Mouse (Mus musculus): Measurements from ENCODE around the gene Wdr6. TPM values are rescaled to one million over a fixed set of nuclear protein-coding genes. Genes with fewer than 3 reads are reported as not detected.
A peak's percentile ranks its signal among the peaks of the same experiment; 100 is the strongest.

Gene Wdr6
- polyA plus RNA-seq, 1 experiment from 2014 or later, result 64.4 TPM

- no peak for ATAC-seq
- WGBS, result 10% methylated on average over 18 of the region's 18 CpGs
- Histone ChIP-seq H3K9ac (ENCODE audit: low read depth, low read length) (peak overlapping the region; percentile 89), H3K27ac (ENCODE audit: low read length) (peak overlapping the region; percentile 98), H3K4me3 (ENCODE audit: low read length) (peak overlapping the region; percentile 82), H3K4me2 (ENCODE audit: low read depth, low read length) (peak overlapping the region; percentile 98), H3K27me3 (replicated peaks; ENCODE audit: control insufficient read depth, insufficient read depth, low read length) (no peaks in the 10 kb centered on the region), H3K9me3 (ENCODE audit: control insufficient read depth, low read length) (no peaks in the 10 kb centered on the region), H3K36me3 (ENCODE audit: control insufficient read depth, insufficient read depth, low read length) (peaks cover 16% of the 10 kb centered on the region), H3K4me1 (ENCODE audit: control insufficient read depth, insufficient read depth, low read length) (peaks cover 31% of the 10 kb centered on the region)
Observed at GRCm38 (mm10) chr9:108567931-108568419, 10.6 kb downstream of the Wdr6 start.

DNA sequence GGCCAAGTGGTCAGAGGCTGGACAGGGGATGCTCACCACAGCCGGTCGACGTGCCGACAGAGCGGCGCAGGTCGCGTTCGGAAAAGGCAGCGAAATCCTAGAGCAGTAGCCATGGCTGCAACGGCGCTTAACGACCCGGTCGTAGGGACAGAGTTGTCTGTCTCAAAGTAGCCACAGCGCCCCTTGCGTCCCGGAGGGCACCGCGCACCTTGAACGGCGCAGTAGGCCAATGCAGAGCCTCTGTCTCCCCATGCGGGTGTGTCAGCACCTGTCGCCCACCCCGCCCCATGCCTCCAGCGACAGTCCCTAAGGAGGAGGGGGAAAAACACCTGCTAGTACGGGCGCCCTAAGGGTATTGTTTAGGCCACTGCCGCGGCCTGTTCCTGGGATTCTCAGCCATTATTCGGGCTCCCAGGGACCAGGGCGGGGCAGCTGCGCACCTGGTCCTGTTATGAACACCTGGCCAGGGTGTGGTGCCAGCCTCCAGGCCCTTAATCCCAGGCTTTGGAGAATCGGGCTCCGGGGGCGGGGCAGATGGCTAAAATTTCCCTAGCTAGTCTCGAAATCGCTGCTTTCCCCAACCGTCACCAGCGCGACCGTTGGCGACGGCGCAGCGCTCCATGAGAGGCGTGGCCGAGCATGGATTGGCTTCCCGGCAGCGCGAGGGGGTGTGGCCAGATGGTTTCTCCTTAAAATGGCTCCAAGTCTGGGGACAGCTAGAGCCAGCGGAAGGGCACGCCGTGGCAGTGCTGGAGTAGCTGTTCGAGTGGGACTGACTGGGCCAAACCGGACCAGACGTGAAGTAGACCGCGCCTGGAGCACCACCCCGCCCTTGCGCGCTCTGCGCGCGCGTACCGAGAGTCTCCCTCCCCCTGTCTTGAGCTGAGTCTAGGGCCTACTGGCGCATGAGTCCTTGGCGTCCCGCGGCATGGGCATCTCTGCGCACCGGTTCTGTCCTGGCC, 11.4 kb downstream of the Wdr6 start, which contains the start of gene Ndufaf3:
Gene Ndufaf3, minus strand, starts transcription at position 620 of the 962 bp plus-strand sequence.
- Histone ChIP-seq H3K36me3 (ENCODE audit: control insufficient read depth, insufficient read depth, low read length) (peaks cover 16% of the 10 kb centered on the region), H3K9ac (ENCODE audit: low read depth, low read length) (peak within 1 kb of the TSS; percentile 89), H3K4me2 (ENCODE audit: low read depth, low read length) (peak within 1 kb of the TSS; percentile 98), H3K27ac (ENCODE audit: low read length) (peak within 1 kb of the TSS; percentile 98), H3K4me1 (ENCODE audit: control insufficient read depth, insufficient read depth, low read length) (peaks cover 31% of the 10 kb centered on the region), H3K4me3 (ENCODE audit: low read length) (peak within 1 kb of the TSS; percentile 82), H3K27me3 (replicated peaks; ENCODE audit: control insufficient read depth, insufficient read depth, low read length) (no peaks in the 10 kb centered on the region), H3K9me3 (ENCODE audit: control insufficient read depth, low read length) (no peaks in the 10 kb centered on the region)
- peak; percentile 84 for ATAC-seq
- WGBS, result under 1% methylated on average over 73 of the region's 73 CpGs

GRCm38 (mm10) chr9:108565881-108566814, 12.4 kb downstream of the Wdr6 start:
- Histone ChIP-seq H3K27me3 (replicated peaks; ENCODE audit: control insufficient read depth, insufficient read depth, low read length) (no peaks in the 10 kb centered on the region), H3K4me3 (ENCODE audit: low read length) (peak overlapping the region; percentile 82), H3K9ac (ENCODE audit: low read depth, low read length) (peak overlapping the region; percentile 89), H3K9me3 (ENCODE audit: control insufficient read depth, low read length) (no peaks in the 10 kb centered on the region), H3K36me3 (ENCODE audit: control insufficient read depth, insufficient read depth, low read length) (peaks cover 12% of the 10 kb centered on the region), H3K4me2 (ENCODE audit: low read depth, low read length) (peak overlapping the region; percentile 98), H3K4me1 (ENCODE audit: control insufficient read depth, insufficient read depth, low read length) (peaks cover 40% of the 10 kb centered on the region), H3K27ac (ENCODE audit: low read length) (peak overlapping the region; percentile 98)
- 12% methylated on average over 35 of the region's 35 CpGs for WGBS
- no peak; the same call in 1 of the 2 replicates for ATAC-seq

DNA sequence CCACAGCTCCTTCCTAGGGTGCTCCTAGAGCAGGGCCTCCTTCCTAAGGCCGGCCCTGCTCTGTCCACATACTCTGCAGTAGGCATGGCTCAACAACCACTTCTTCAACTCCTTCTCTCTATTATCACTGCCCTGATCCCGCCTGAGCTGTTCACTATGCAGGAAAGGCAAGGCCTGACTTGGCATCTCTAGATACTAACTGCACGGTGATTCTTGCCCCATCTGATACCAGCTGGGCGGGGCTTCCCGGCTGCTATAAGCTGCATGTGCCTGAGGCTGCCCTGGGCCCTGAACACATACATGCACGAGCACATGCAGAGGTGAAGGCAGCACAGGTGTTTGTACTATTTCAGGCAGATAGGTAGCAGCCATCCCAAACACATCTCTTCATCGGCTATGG, 14.4 kb downstream of the Wdr6 start:
- ATAC-seq, result no peak
- Histone ChIP-seq H3K27ac (ENCODE audit: low read length) (no peak overlapping the region), H3K27me3 (replicated peaks; ENCODE audit: control insufficient read depth, insufficient read depth, low read length) (no peaks in the 10 kb centered on the region), H3K36me3 (ENCODE audit: control insufficient read depth, insufficient read depth, low read length) (peaks cover 14% of the 10 kb centered on the region), H3K9ac (ENCODE audit: low read depth, low read length) (no peak overlapping the region), H3K4me2 (ENCODE audit: low read depth, low read length) (no peak overlapping the region), H3K4me1 (ENCODE audit: control insufficient read depth, insufficient read depth, low read length) (peaks cover 34% of the 10 kb centered on the region), H3K9me3 (ENCODE audit: control insufficient read depth, low read length) (no peaks in the 10 kb centered on the region), H3K4me3 (ENCODE audit: low read length) (no peak overlapping the region)
- 72% methylated on average over 7 of the region's 7 CpGs for WGBS

- WGBS, result 89% methylated on average over 8 of the region's 8 CpGs
- no peaks in the 10 kb centered on the region for H3K27me3 ChIP-seq (replicated peaks; ENCODE audit: control insufficient read depth, insufficient read depth, low read length)
- peaks cover 34% of the 10 kb centered on the region for H3K4me1 ChIP-seq (ENCODE audit: control insufficient read depth, insufficient read depth, low read length)
- no peak for ATAC-seq
- H3K36me3 ChIP-seq (ENCODE audit: control insufficient read depth, insufficient read depth, low read length), result peaks cover 15% of the 10 kb centered on the region
- H3K4me2 ChIP-seq (ENCODE audit: low read depth, low read length), result no peak overlapping the region
- no peak overlapping the region for H3K27ac ChIP-seq (ENCODE audit: low read length)
- H3K9ac ChIP-seq (ENCODE audit: low read depth, low read length), result no peak overlapping the region
- no peaks in the 10 kb centered on the region for H3K9me3 ChIP-seq (ENCODE audit: control insufficient read depth, low read length)
- no peak overlapping the region for H3K4me3 ChIP-seq (ENCODE audit: low read length)
Observed at GRCm38 (mm10) chr9:108563671-108564070, 14.9 kb downstream of the Wdr6 start.

GRCm38 (mm10) chr9:108560227-108560841, 18.2 kb downstream of the Wdr6 start, which contains the start of gene Impdh2:
TSS of gene Impdh2 (plus strand) at chr9:108560286.
- peak within 1 kb of the TSS; percentile 74 for H3K4me2 ChIP-seq (ENCODE audit: low read depth, low read length)
- no peaks in the 10 kb centered on the region for H3K9me3 ChIP-seq (ENCODE audit: control insufficient read depth, low read length)
- H3K4me3 ChIP-seq (ENCODE audit: low read length), result peak within 1 kb of the TSS; percentile 64
- peak; percentile 99 for ATAC-seq
- H3K9ac ChIP-seq (ENCODE audit: low read depth, low read length), result peak within 1 kb of the TSS; percentile 79
- peaks cover 29% of the 10 kb centered on the region for H3K36me3 ChIP-seq (ENCODE audit: control insufficient read depth, insufficient read depth, low read length)
- WGBS, result 0% methylated on average over 52 of the region's 53 CpGs
- no peaks in the 10 kb centered on the region for H3K27me3 ChIP-seq (replicated peaks; ENCODE audit: control insufficient read depth, insufficient read depth, low read length)
- peaks cover 17% of the 10 kb centered on the region for H3K4me1 ChIP-seq (ENCODE audit: control insufficient read depth, insufficient read depth, low read length)
- H3K27ac ChIP-seq (ENCODE audit: low read length), result peak within 1 kb of the TSS; percentile 59

DNA sequence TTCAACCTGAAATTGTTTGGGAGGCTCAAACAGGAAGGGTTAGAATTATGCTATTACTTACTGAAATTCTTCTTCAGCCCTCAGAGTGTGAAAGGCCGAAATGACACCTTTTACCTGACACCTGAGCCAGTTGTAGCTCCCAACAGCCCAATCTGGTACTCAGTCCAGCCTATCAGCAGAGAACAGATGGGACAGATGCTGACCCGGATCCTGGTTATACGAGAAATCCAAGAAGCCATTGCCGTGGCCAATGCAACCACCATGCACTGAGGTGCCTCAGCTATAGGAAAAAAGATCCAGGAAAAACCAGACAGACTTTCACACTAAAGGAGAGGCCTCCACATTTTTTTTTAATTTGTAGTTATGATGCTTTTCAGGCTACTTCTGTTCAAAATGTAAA, 19.4 kb downstream of the Wdr6 start:
- Histone ChIP-seq H3K4me2 (ENCODE audit: low read depth, low read length) (no peak overlapping the region), H3K9ac (ENCODE audit: low read depth, low read length) (no peak overlapping the region), H3K27ac (ENCODE audit: low read length) (no peak overlapping the region), H3K36me3 (ENCODE audit: control insufficient read depth, insufficient read depth, low read length) (peaks cover 31% of the 10 kb centered on the region), H3K27me3 (replicated peaks; ENCODE audit: control insufficient read depth, insufficient read depth, low read length) (no peaks in the 10 kb centered on the region), H3K4me3 (ENCODE audit: low read length) (no peak overlapping the region), H3K9me3 (ENCODE audit: control insufficient read depth, low read length) (no peaks in the 10 kb centered on the region), H3K4me1 (ENCODE audit: control insufficient read depth, insufficient read depth, low read length) (peaks cover 16% of the 10 kb centered on the region)
- no peak for ATAC-seq
- WGBS, result 92% methylated on average over 4 of the region's 4 CpGs

DNA sequence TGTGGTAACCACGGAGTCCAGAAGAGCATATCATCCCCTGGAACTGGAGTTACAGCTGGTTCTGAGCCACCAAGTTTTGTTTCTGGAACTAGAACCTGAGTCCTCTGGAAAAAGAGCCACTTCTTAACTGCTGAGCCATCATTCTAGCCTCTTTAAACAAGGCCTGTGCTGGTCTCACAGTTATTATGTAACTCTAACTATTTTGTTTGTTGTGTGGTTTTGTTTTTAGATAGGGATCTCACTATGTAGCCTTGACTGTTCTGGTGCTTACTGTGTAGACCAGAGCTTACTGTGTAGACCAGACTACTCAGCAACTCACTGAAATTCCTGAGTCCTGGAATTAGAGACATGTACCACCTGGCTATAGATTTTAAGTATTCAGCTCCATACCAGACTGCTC, 31.7 kb downstream of the Wdr6 start:
- H3K4me1 ChIP-seq (ENCODE audit: control insufficient read depth, insufficient read depth, low read length), result no peaks in the 10 kb centered on the region
- 78% methylated on average over 1 of the region's 1 CpGs for WGBS
- H3K9ac ChIP-seq (ENCODE audit: low read depth, low read length), result no peak overlapping the region
- no peak overlapping the region for H3K4me3 ChIP-seq (ENCODE audit: low read length)
- no peak overlapping the region for H3K27ac ChIP-seq (ENCODE audit: low read length)
- no peak for ATAC-seq
- H3K4me2 ChIP-seq (ENCODE audit: low read depth, low read length), result no peak overlapping the region
- H3K9me3 ChIP-seq (ENCODE audit: control insufficient read depth, low read length), result no peaks in the 10 kb centered on the region
- H3K36me3 ChIP-seq (ENCODE audit: control insufficient read depth, insufficient read depth, low read length), result peaks cover 27% of the 10 kb centered on the region
- H3K27me3 ChIP-seq (replicated peaks; ENCODE audit: control insufficient read depth, insufficient read depth, low read length), result no peaks in the 10 kb centered on the region

Data from intestine, embryonic 16.5 days (tissue).